Mouse (Mus musculus): ENCODE data around the gene Olfr141. TPM values are rescaled to one million over a fixed set of nuclear protein-coding genes. Genes with fewer than 3 reads are reported as not detected.

Gene Olfr141
- polyA plus RNA-seq (2012; rRNA removed): not detected in 2 replicates

DNA sequence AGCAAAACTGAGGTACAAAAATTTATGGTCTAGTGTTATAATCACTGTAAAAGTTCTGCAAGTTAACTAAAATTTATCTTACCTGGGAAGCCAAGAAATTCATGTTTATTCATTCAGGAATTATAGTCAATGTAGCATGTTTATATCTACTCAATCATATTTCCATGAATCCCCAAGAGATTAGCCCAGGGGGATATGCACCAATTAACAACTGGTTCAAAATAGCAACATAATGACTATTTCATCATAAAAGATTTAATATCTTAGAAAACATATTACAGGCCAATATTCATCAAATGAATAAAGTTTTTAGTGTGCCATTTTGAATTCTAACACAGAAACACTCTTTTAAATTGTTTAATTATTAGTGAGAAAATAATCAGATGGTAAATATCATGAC, at the start of gene Olfr141:
Olfr141 (minus strand) TSS at position 101 of the 400 bp plus-strand sequence.

DNA sequence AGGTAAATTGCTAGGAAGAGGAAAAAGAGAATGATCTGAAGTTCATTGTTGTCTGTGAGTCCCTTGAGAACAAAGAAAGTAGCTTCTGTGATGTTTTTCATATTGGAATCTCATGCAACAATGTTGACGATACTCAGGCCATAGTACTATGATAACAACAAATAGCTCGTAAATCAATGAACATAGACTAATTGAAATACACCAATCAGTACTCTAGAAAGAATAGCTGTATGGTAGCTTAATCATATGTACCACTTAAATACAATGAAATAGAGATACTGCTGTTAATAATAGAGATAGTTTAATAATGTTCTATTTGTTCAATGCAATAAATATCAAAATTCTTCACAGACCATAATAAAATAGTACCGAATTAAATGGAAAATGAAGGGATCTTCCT, 41.8 kb upstream of the Olfr141 start, which contains the start of gene Olfr1095:
Olfr1095 (minus strand) TSS at position 101 of the 400 bp plus-strand sequence.

DNA sequence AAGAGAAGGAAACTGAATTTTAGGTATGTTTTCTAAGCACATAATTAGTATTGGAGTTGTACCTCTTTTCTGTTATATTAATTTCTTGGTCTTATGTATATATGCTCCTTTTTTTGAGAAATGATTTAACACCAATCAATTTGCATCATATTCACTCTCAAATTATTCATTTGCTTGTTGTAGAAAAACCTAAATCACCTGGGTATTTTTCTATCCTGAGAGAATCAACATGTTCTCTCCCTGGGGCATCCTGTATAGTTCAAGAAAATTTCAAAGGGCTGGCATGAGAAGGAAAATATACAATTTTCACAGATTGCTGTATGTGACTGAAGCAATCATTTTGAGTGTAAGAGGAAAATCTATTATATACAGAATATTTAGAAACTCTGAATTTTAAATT, 14.5 kb upstream of the Olfr141 start, which contains the start of gene Olfr1094:
Olfr1094 (plus strand) TSS at position 301 of the 400 bp plus-strand sequence.

DNA sequence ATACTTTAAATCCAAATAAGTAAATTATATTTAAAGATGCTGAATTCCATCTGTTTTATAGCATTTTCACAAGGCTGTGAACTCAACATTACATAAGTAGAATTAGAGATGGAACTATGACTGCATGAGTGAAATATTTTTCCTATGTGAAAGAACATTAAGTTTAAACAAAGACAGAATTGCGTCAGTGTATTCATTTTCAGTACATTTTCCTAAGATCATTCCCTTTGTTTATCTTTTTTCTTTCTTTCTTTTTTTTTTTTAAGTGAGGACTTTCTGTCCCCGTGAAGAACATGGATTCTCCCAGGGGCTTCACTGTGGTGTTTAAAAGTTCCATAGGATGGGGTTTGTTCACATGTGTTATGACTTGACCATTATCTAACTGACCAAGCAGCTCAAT, 27.6 kb downstream of the Olfr141 start, which contains the start of gene Olfr1093:
Olfr1093 (plus strand) TSS at position 301 of the 400 bp plus-strand sequence.

DNA sequence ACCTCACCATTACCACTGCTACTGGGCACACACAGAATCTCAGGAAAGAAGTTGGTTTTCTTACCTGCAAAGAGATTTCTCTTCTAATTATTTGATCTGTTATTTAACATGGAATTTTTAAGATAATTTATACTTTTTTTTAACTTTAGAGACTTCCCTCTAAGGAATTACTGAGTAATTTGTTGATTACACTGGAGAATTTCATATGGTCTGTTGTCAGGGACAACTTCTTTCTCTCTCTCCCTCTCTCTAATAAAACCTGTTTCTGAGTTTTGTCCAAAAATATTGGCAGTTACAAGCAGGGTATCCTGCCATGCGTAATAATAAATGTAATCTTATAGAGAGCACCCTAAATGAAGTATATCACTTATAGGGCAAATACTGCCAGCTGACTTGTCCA, 50.9 kb downstream of the Olfr141 start, which contains the start of gene Olfr1090:
Olfr1090 (minus strand) TSS at position 101 of the 400 bp plus-strand sequence.

Other genes with a start within 250 kb of the Olfr141 start
- gene Olfr1082, start 211.1 kb downstream of the Olfr141 start, polyA plus RNA-seq (2012; rRNA removed): not detected in 2 replicates
- not detected in 2 replicates for gene Olfr1084, start 170.3 kb downstream of the Olfr141 start, polyA plus RNA-seq (2012; rRNA removed)
- gene Olfr1085, start 148.0 kb downstream of the Olfr141 start, polyA plus RNA-seq (2012; rRNA removed): not detected in 2 replicates
- not detected in 2 replicates for gene Olfr1086, start 129.9 kb downstream of the Olfr141 start, polyA plus RNA-seq (2012; rRNA removed)
- gene Olfr1087, start 111.6 kb downstream of the Olfr141 start, polyA plus RNA-seq (2012; rRNA removed): not detected in 2 replicates
- not detected in 2 replicates for gene Olfr1089, start 76.3 kb downstream of the Olfr141 start, polyA plus RNA-seq (2012; rRNA removed)
- not detected in 2 replicates for gene Olfr1090, start 51.0 kb downstream of the Olfr141 start, polyA plus RNA-seq (2012; rRNA removed)
- gene Olfr1093, start 27.5 kb downstream of the Olfr141 start, polyA plus RNA-seq (2012; rRNA removed): not detected in 2 replicates
- gene Olfr1094, start 14.6 kb upstream of the Olfr141 start, polyA plus RNA-seq (2012; rRNA removed): not detected in 2 replicates
- not detected in 2 replicates for gene Olfr1095, start 41.7 kb upstream of the Olfr141 start, polyA plus RNA-seq (2012; rRNA removed)
- not detected in 2 replicates for gene Gm13723, start 64.8 kb upstream of the Olfr141 start, polyA plus RNA-seq (2012; rRNA removed)
- not detected in 2 replicates for gene Olfr1097, start 82.2 kb upstream of the Olfr141 start, polyA plus RNA-seq (2012; rRNA removed)
- gene Olfr1098, start 114.5 kb upstream of the Olfr141 start, polyA plus RNA-seq (2012; rRNA removed): not detected in 2 replicates
- gene Olfr1099, start 150.7 kb upstream of the Olfr141 start, polyA plus RNA-seq (2012; rRNA removed): not detected in 2 replicates
- gene Olfr1100, start 169.9 kb upstream of the Olfr141 start, polyA plus RNA-seq (2012; rRNA removed): not detected in 2 replicates
- gene Olfr1101, start 181.2 kb upstream of the Olfr141 start, polyA plus RNA-seq (2012; rRNA removed): not detected in 2 replicates
- gene Olfr1102, start 188.4 kb upstream of the Olfr141 start, polyA plus RNA-seq (2012; rRNA removed): not detected in 2 replicates
- not detected in 2 replicates for gene Olfr1104, start 217.1 kb upstream of the Olfr141 start, polyA plus RNA-seq (2012; rRNA removed)
- not detected in 2 replicates for gene Olfr1105, start 226.5 kb upstream of the Olfr141 start, polyA plus RNA-seq (2012; rRNA removed)
- gene Olfr1106, start 242.3 kb upstream of the Olfr141 start, polyA plus RNA-seq (2012; rRNA removed): not detected in 2 replicates

Data from central nervous system, embryonic 11.5 days (tissue).